Mouse (Mus musculus) lung, postnatal 4 days (tissue): ENCODE data around the gene Lrrc10.
"Not testable (repeated sequence)": the region's sequence is repeated elsewhere in the genome, so short reads cannot be mapped to it uniquely, and the experiment has no call there.

ENCODE experiments used
- DNase-seq, 2 experiments: peaks; one replicate each; pipeline ENCODE4 v3.0.0; 2021

Lrrc10 gene

DNA sequence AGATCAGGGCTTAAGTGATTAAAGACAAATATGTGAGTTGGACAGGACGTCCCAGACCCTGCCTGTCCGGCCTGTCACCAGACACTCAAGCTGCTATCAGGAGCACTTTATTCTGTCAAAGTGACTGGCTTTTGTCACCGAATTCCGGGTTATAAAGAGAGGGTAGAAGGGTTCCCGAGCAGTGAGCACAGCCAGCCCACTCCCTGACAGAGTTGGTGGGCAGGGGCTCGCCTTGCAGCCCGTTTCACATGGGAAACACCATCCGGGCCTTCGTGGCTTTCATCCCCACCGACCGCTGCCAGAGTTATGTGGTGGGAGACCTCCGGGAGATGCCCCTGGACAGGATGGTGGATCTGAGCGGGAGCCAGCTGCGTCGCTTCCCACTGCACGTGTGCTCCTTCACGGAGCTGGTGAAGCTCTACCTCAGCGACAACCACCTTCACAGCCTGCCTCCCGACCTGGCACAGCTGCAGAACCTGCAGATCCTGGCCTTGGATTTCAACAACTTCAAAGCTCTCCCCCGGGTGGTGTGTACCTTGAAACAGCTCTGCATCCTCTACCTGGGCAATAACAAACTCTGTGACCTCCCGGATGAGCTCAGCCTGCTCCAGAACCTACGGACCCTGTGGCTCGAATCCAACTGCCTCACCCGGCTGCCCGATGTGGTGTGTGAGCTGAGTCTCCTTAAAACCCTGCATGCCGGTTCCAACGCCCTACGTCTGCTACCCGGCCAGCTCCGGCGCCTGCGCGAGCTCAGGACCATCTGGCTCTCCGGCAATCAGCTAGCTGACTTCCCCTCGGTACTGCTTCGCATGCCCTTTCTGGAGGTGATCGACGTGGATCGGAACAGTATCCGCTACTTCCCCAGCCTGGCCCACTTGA, at the start of gene Lrrc10:
Gene Lrrc10, plus strand, starts transcription at position 167 of the 882 bp plus-strand sequence.
- no peak for DNase-seq

DNA sequence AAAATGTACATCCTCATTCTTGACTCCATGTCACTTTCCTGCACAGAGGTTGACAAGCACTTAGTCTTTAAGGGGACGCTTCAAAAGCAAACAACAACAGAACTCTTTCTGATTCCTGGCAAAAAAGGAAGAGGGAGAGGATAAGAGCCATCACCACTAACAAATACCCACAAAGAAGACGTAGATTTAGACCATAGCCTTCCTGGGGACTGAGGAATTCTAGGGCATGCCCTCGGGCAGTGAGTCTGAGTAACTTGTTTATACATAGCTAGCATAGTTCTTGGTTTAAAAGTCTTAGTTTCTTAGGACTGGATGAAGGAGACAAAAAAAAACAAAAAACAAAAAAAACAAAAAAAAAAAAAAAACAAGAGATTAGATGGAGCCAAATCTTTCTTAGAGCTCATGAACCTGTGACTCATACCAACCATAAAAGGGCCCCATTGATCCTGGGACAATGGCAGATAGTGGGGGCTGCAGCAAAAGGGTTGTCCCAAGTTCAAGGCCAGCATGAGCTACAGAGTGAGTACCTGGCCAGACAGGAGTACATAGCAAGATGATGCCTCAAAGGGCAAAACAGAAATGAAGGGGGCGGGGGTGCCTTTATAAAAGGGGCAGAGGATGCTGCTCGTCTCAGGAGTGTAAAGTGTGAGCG, 49.4 kb upstream of the Lrrc10 start:
- no peak for DNase-seq

DNA sequence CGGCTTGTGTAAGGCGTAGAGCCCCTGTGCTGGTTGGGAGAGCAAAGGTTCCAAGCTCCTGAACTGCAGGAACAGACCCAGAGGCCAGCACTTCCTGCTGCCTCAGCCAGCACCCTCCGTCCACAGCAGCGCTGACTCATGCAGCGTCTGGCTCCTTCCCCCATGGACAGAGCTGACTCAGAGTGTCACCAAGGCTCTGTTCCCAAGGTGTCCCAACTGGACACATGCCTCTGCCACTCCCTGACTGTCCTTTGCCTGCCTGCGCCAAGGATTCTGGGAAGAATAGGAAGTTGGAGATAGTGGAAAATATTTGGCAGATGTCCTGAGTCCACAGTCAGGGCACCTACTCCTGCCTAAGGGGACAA, 48.9 kb upstream of the Lrrc10 start:
- DNase-seq, result peak; percentile 40 to 70

DNA sequence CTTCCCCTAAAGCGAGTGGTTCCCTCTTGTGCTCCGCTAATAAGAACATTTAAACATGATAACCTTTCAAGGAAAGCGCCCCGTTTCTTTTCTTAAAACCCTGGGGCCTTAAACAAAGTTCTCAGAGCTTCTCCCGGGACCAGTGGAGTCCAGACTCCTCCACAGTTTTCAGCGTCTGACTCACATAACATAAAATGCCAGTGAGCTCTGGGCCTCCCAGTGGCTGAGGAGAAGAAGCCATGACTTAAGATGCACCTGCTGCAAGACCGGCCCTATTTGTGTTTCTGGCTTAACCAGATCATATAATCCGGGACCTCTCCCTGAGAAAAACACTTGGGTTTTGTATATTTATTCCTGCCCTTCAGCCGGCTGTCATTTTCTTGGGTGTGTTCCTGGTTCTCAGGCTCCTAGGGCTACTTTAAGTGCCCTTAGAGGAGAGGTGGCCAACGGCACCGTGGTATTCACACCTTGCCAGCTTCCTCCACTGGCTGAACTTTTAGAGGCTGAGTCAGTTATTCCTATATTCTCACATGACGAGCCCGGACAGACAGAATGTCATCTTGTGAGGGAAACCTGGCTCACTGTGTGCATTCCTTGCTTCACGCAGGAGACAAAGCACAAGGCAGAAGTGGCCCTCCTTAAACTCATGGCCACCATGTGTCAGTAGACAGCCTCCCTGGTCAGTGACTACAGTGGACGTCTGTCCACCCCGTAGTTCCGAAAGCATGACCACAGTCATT, 46.3 kb upstream of the Lrrc10 start:
- DNase-seq, result no peak

DNA sequence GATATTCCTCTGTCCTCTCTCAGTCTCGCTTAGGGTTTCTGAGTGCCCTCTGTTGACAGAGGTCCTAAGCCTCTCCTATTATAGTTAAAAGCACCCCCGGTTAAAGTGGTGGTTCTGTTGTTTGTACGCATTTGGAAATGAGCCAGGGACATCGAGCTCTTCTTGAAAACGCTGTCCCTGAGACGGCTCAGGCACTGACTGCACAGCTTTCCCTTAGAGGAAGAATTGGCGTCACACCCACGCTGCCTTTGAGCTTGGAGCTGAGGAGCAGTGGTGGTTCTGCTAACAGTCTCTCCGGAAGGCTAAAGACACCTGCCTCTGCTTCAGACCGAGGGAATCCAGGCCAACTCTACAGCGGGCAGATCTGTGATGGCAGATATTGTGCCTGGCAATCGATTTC, 44.2 kb upstream of the Lrrc10 start:
- no peak for DNase-seq

DNA sequence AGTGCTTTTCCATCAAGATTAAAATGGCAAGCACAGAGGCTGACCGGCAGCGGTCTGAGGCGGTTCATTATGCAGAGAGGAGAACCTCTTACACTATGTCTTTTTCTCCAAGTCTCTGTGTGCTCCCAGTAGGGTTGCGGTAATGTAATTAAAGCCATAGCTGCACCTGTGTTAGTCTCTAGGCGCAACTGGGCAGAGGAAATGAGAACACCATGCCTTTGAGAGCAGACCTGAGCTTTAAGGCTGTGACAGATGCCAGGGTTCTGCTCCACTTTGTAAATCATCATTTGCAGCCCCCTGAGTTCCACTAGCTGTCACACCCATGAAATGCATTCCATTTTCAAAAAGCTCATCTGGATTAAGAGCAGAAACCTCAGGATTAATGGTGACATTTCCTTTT, 40.4 kb upstream of the Lrrc10 start:
- DNase-seq, result no peak

DNA sequence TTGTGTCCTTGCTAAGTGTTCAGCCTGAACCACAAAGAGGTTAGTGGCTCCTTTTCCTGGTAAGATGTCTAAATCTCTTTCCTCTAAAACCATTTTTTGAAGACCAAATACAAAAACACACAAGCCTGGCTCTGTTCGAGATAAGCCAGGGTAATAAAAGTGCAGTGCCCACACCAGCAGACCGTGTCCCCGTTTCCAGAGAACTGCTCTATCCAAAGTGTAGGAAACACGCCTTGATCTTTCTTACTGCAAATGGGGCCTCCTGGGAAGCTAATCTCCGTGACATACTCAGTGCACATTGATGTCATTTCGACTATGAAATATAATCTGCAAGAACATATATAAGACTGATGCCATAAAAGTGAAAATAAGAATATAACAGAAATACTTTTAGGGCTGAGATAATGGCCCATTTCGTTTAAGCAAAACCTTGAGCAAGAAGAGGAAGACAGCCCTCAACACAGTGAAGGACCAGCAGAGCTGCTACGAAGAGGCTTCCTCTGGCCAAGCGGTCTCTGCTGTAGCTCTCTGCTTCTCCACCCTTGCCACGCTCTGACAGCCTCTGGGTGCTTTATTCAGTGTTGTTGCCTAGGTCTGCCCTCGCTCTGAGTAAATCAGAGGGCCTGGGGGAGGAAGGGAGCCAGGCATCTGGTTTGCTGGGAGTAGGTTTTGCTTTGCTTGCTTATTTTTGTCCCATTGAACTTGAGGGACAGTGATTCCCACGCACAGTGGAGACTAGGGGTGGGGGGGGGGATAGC, 39.3 kb upstream of the Lrrc10 start:
- DNase-seq, result no peak

DNA sequence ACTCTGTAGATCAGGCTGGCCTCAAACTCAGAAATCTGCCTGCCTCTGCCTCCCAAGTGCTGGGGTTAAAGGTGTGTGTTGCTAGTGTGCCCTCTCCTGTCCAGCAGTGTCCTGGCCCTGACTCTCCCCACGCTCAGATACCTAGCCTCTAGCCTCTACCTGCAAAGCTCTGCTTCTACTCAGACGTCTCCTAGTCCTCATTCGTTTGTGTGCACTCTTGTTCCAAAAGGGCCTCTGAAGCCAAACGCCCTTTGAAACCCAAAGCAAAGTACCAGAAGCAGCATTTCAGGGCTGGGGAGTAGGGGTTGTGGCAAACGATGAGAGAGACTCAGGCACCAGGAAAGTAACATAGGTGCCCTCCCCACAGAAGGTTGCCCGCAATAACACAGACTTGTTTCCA, 35.5 kb upstream of the Lrrc10 start:
- DNase-seq, result no peak

DNA sequence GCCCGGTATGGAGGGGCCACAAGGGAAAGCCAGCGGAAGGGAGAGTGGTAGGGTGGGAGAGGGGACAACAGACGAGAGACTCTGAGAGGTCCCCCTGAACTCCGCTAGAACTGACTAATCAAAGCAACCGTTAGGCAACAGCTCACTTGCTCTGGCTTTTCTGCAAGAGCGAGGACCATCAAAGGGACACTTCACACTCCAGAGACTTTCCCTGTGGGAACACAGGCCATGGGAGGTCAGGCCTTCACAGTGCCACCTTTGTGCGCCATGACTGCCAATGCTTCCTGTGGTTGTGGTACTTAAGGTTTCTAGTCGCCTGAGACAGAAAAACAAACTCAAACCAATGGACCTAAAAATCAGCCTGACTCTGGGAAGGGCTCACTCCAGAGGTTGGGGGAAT, 34.1 kb upstream of the Lrrc10 start:
- no peak for DNase-seq

DNA sequence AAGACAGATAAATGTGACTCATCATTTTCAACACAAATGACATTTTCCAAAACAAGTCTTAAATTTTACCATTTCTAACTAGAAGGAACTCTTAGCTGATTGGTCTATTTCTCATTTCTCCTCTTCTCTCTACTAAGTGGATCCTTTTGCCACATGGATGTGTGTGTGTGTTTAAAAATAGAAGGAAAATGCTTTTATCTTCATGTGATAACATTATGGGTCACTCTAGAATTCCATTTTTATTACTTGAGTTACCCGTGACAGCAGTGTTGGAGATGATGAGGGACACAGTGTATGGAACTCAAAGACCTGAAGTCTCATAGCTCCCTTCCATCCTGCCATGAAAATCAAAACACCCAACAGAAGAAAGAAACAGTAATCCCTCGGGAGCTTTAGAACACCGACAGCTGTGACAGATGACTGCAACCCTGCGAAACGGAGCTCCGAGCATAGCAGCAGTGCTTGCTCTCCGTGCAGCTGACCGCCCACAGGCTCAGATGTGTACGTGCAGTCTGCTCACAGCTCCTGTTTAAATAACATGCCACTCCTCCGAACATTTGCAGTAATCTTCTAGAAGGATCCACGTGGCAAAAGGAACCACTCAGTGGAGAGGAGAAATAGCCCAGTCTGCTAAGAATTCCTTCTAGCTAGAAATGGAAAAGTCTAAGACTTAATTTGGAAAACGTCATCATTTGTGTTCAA, 31.3 kb upstream of the Lrrc10 start:
- peak in 1 of 2 experiments; percentile 45 for DNase-seq

DNA sequence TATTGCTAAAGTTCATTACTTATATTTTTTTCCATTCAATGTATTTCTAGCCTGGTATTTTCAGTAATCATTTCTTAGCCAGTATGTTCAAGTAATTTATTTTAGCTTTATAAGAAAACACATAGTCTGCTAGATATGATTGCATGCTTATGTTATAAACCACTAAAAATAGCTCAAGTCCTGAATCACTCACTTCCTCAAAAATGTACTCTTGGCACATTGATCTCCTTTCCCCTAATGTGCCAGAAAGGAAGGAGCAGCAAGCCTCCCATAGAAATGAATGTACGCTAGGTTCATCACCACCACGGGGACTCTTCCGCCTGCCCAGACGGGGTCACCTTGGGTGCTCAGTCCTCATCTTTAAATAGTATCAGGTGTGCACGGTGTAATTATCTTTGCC, 30.6 kb upstream of the Lrrc10 start:
- no peak for DNase-seq

DNA sequence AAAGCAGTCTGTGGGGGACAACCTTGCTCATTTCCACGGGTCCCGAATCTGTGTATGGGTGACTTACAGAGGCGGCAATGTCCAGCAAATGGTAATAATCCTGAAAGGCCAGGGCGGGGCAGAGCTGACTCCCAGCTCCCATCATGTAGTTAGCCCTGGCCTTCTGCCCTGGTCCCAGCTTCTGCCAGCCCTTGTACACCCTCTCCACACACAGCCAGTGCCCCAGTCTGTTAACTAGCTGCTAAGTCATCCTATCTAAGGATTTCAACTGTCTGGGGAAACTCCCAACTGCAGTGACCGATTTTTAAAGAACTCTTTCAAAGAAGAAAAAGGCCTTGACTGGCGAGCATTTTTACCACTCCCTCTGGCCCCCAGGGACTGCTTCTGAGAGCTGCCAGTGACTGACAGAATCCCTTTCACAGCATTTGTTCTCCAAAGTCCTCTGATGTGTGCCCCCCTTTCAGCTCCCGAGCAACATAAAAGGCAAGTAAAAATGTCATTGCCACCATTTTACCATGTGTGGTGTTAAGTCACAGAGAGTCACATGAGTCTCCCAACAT, 26.8 kb upstream of the Lrrc10 start:
- no peak for DNase-seq

DNA sequence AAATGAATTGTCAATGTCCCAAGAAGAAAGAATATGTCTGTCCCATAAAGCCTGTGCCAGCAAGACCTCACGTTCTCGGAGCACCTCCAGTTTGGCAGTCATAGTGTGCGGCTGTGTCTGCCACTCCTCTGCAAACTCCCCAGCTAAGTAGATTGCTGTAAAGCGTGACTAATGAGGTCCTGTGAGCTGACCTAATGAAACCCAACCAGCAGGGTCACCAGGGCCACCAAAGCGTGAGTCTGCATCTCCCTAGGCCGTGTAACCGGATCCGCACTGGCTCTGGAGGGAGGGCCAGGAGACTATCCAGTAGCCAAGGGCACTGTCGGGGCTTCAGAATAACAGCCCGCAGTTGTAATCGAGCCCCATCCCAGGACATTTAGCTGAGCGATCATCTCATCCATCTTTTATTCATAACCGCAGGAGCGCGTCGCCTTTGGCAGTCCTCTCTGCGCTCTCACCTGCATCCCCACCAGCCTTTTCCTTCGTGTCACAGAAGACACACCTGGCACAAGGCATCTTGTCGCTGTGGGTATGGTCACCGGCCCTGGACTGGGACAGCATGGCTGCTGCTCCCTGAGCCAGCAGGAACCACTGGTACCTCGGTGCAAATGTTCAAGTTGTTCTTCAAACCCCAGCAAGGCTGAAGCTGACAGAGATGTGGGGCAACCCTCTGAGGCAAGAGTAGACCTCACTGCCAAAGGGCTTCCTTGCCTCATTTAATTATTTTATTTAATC, 24.0 kb upstream of the Lrrc10 start:
- DNase-seq, result no peak

DNA sequence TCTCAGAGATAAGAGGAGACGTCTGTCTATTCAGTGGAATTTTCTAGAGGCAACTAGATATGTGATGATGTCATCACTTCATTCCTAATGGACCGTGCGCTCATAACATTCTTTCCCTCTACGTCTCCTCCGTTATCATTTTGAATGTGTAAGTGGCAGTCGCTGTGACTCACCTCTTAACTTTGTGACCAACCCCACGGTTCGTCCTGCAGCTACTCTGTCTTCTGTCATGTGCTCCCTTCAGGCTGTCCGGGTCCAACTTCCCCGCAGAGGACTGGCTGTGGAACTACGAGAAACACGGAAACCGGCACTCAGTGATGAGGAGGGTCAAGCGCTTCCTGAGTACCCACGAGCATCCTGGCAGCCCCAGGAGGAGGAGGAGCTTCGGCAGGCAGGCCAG, 21.4 kb upstream of the Lrrc10 start:
- peak in 1 of 2 experiments; percentile 30 for DNase-seq

DNA sequence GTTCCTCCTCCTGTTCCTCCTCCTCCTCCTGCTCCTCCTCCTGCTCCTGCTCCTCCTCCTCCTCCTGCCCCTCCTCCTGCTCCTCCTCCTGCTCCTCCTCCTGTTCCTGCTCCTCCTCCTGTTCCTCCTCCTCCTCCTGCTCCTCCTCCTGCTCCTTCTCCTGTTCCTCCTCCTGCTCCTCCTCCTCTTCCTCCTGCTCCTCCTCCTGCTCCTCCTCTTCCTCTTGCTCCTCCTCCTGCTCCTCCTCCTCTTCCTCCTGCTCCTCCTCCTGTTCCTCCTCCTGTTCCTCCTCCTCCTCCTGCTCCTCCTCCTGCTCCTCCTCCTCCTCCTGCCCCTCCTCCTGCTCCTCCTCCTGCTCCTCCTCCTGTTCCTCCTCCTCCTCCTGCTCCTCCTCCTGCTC, 19.4 kb upstream of the Lrrc10 start:
- not testable (repeated sequence) for DNase-seq

DNA sequence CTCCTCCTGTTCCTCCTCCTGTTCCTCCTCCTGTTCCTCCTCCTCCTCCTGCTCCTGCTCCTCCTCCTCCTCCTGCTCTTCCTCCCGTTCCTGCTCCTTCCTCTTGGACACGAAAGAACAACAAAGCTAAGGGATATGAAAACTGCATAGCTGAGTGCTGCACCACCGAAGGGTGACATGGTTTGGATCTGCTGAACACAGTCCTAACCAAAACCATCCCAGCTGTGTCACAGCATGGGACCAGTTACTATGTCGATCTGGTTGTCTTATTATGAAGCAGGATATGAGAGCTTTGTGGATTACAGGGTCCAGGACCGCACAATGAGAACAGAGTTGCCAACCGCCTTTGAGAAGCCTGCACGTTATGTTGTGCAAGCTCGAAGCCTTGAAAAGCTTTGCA, 19.0 kb upstream of the Lrrc10 start:
- DNase-seq, result no peak

DNA sequence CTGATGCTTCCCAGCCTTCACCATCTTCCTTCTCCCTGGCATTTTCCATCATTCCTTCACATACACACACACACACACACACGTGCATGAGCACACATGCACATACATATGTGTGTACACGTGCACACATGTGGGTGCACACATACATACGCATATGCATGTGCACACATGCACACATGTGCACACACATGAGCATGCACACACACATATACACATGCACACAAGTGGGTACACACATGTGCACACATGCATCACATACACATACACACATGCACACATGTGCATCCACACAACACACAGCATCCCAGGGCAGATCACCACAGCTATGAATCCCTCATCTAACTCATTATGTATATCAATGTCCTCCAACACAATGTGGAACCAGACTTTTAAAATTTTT, 14.0 kb upstream of the Lrrc10 start:
- DNase-seq, result no peak

DNA sequence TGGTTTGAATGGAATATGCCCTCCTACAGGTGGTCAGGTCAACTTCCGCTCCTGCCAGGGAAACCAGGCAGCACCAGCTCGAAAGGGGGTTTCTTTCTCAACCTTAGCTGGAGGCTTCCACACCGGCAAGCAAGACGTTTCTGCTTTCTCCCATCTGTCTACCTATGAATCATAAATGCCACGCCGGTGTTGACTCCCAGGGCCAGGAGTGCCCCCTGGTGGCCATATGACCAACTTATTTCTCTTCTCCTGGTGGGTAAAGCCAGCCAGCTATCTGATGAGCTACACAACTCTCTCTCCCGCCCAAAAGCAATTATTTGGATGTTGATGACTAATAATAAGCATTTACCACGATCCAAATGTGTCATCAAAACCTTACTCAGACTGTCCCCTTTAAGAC, 11.4 kb upstream of the Lrrc10 start:
- peak; percentile 70 to 82 for DNase-seq

DNA sequence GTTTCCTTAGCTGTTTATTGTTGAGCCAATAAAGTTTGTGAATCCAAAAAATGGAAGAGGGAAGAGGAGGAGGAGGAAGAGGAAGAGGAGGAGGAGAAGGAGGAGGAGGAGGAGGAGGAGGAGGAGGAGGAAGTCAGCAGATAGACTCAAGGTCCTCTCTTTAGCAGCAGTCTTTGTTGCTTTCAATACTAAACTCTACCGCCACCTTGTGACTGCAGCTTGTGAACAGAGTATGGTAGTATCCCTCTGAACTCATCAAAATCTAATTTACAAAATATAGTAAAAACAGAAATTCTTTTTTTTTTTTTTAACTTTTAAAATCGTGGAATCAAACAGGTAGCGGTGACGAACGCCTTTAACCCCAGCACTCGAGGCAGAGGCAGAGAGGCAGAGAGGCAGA, 4.8 kb upstream of the Lrrc10 start:
- DNase-seq, result no peak

DNA sequence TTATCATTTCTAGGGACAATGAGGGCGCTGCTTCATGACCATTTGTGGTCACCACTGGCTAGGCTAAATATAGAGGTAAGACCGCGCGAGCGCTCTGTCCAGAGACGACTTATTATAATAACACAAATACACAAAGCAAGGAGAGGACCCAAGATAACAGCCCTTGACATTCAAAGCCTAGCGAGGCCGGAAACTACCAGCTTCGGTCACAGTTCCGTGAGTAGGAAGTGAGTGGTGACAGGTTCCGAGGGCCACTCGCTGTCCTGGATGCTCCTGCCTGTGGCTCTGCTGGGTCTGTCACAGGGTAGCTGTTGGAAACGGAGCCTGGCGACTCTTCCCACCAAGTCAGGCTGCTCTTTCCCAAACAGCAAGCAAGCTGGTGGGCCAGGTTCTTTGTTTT, 2.8 kb upstream of the Lrrc10 start:
- DNase-seq, result peak; percentile 17 to 49

DNA sequence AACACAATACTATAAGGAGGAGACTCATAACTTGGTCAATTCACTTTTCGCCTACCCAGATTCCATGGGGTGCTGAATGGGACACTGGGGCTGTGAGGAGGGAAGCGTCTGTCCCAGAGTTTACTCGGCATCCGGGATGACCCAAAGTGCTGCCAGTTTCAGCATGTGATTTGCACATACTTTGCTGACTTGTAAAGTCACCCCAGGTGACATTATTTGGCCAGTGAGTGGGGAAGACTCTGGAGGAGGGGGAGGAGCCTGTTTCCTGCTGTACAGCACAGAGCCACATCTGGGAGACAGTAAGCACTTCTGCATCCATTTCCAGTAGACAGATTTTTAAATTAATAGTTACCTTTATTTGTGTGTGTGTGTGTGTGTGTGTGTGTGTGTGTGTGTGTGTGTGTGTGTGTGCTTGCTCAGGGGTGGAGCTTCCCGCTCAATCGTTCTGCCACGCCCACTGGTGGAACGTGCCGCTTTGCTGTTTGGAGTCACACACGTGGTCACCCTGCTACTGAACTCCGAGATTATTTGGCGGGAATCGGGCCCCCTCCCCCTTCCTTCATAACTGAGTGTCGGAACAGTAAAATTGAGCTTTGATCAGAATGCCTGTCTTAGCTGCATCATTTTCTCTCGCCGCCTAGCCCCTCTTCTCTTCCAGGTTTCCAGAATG, 1.5 kb upstream of the Lrrc10 start:
- not testable (repeated sequence) for DNase-seq
